Mouse (Mus musculus) right cerebral cortex, adult 2 months (tissue): Measurements from ENCODE around the gene Mip.
A peak's percentile ranks its signal among the peaks of the same experiment; 100 is the strongest.
"Not testable (repeated sequence)": the region's sequence is repeated elsewhere in the genome, so short reads cannot be mapped to it uniquely, and the experiment has no call there.

ENCODE experiments used
- DNase-seq, 2 experiments: peaks; one replicate each; pipeline ENCODE4 v3.0.0; 2021 to 2022; ENCODE audit warnings: low spot score in 2 of 2

Gene Mip

GRCm38 (mm10) chr10:128247020-128247732 lies 21.5 kb downstream of the Mip start:
- no peak for DNase-seq

DNA sequence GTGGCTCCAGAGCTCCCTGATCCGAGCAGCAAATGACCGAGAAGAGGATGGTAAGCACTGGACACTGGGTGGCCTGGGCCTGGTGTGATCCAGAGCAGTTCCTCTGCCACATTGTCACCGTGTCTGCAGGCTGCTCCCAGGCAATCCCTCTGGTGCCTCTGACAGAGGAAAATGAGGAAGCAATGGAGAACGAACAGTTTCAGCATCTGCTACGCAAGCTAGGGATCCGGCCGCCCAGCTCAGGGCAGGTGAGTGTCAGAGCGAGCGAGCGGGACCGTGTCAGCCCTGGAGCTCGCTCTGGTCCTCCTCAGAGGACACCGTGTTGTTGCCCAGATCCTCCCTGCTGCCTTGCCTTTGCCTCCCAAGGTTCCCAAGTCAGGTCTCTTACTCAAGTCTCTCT lies 24.9 kb downstream of the Mip start:
- DNase-seq: no peak

DNA sequence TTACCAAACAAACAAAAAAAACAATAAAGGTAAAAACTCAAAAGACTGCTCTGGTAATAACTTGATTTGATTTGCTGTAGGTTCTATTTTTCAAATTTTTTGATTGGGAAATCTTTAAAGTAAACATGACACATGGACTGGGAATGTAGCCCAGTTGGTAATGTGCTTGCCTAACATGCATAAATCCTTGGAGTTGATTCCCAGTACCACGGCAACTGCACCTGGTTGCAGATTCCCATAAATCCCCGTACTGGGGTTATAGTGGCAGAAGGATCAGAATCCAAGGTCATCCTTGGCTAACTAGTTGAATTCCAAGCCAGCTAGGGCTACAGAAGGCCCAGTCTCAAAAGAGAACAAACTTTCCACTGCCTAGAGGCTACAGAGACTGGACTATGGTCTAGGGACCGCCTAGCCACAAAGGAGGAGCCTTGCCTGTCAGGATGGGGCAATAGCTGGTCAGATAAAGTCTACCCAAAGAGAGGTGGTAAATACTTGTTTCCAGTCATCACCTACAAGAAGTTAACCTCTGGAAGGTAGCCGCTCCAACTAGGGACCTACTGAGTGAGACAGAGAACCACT lies 28.1 kb downstream of the Mip start, which contains the start of gene Apon:
Apon (plus strand) TSS at position 420 of the 579 bp plus-strand sequence.
- DNase-seq: no peak

- no peak for DNase-seq
Observed at GRCm38 (mm10) chr10:128255925-128256324, 30.3 kb downstream of the Mip start.

GRCm38 (mm10) chr10:128256328-128256727 lies 30.7 kb downstream of the Mip start:
- peak in 1 of 2 experiments; percentile 25 for DNase-seq

DNA sequence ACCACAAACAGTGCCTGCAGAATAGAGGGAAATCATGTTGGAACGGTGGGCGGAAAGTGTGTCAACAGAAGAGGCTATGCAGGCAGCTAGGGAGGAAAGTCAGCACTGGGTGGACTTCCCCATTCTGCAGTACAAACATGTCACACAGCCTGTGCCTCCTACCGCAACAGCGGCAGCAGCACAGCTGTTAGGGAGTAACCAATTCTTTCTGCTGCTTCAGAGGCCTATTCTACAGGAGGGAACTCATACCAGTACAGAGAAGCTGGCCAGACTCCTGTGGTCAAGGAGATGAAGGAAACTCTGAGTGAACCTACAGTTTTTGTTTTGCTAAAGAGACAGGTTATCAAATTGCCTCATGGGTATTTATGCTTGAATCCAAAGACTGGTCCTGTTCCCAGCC lies 33.3 kb downstream of the Mip start:
- no peak for DNase-seq

- DNase-seq: no peak
Observed at GRCm38 (mm10) chr10:128259946-128260345, 34.3 kb downstream of the Mip start.

DNA sequence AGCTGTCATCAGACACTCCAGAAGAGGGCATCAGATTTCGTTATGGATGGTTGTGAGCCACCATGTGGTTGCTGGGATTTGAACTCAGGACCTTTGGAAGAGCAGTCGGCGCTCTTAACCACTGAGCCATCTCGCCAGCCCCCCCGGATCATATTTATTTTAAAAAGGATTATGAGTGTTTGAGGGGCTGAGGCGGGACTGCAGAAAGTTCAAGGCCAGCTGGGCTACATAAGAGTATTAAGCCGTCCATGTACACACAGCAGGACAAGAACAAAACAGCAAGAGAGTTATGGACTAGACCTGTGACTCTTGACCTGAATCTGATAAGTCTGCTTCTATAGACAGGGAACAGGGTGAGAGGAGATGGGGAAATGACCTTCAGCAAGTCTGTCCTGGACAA lies 34.7 kb downstream of the Mip start:
- not testable (repeated sequence) for DNase-seq

DNA sequence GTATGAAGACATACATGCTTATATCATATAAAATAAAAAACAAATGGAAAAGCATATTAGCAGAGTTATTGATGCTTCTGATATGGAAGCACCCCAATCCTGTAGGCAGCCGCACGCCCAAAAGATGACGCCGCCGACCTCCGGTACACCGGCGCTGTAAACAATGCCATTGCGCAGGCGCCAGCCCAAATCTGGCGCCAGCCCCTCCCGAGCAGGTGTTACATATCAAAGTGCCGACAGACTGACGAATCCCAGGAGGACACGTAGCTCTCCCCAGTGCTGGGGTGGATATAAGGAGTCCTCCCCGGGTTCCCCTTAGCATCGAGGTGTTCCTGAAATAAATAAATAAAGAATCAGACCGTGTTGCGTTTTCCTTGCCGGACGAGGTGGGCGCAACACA lies 36.7 kb downstream of the Mip start:
- DNase-seq: no peak

- DNase-seq: peak in 1 of 2 experiments; percentile 16
Observed at GRCm38 (mm10) chr10:128263393-128264310, 38.0 kb downstream of the Mip start.

- no peak for DNase-seq
Observed at GRCm38 (mm10) chr10:128268371-128268770, 42.7 kb downstream of the Mip start, which contains the start of gene Apof. Apof (plus strand) TSS chr10:128268671.

GRCm38 (mm10) chr10:128269206-128269910 lies 43.7 kb downstream of the Mip start:
- no peak for DNase-seq

- peak; percentile 98 for DNase-seq
Observed at GRCm38 (mm10) chr10:128270287-128270841, 44.7 kb downstream of the Mip start, which contains the start of gene Stat2. Stat2 (plus strand) TSS chr10:128270559.

DNA sequence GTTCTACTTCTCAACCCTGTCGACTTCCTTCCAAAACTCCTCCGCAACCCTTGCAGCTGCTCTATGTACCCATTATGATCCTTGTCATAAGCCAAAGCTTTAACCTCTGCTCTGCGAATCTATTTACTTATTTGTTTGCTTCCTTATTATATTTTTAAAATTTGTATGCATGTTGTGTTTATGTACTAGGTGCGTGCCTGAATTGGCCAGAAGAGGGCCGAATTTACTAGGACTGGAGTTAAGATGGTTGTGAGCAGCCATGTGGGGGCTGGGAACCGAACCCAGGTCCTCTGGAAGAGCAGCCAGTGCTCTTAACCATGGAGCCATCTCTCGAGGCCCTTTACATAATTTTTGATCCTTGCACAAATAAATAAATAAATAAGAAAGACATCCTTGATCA lies 45.2 kb downstream of the Mip start:
- DNase-seq: no peak

DNA sequence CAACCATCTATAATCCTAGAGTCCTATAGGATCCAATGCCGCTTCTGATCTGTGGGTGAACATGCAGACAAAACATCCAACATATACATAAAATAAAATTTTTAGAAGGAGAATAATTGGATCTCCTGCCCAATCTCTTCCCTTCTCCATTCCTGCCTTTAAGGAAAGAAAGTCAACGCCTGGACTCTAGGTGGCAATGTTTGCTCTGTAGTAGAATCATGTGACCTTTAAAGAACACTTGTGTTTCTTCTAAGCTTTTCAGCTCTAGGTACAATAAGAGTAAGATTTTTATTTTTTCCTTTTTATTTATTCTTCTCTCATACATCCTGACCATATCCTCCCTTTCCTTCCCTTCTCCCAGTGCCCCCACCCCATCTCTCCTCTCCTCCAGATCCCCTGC lies 46.2 kb downstream of the Mip start:
- no peak for DNase-seq

DNA sequence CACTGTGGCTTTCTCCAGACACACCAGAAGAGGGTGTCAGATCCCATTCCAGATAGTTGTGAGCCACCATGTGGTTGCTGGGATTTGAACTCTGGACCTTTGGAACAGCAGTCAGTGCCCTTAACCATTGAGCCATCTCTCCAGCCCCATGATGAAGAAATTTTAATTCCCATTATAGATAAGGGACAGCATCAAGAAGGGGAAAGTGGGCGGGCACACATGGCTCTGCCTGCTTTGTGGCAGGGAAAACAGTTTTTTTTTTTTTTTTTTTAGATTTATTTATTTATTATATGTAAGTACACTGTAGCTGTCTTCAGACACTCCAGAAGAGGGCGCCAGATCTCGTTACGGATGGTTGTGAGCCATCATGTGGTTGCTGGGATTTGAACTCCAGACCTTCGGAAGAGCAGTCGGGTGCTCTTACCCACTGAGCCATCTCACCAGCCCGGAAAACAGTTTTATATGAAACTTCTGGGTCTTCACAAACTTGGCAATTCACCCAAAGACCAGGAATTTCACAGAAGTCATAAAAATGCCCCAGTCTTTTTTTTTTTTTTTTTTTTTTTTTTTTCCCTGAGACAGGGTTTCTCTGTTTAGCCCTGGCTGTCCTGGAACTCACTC lies 47.3 kb downstream of the Mip start:
- DNase-seq: not testable (repeated sequence)

GRCm38 (mm10) chr10:128275374-128275773 lies 49.7 kb downstream of the Mip start:
- DNase-seq: not testable (repeated sequence)

- DNase-seq: no peak
Observed at GRCm38 (mm10) chr10:128278158-128278557, 52.5 kb downstream of the Mip start.

- no peak for DNase-seq
Observed at GRCm38 (mm10) chr10:128280943-128281342, 55.3 kb downstream of the Mip start.
